Mouse (Mus musculus) adrenal gland, adult 8-10 months (tissue): ENCODE measurements at regions not wholly inside any gene's neighbourhood (a gene's known extent, or its start where the extent isn't known, plus 50 kb on each side); places are given as distances from the start of the nearest gene placed in this dataset.
A peak's percentile ranks its signal among the peaks of the same experiment; 100 is the strongest.

Experiments used
- DNase-seq: peaks from one replicate; pipeline ENCODE4 v3.0.0; 2022

- no peak for DNase-seq
Observed at GRCm38 (mm10) chr16:88412287-88412686, 94.5 kb downstream of the Cldn17 start.

GRCm38 (mm10) chr16:88408144-88408543 lies 98.6 kb downstream of the Cldn17 start:
- DNase-seq, result no peak

- no peak for DNase-seq
Observed at GRCm38 (mm10) chr16:88404331-88404730, 102.4 kb downstream of the Cldn17 start.

GRCm38 (mm10) chr16:88399881-88400280 lies 106.9 kb downstream of the Cldn17 start:
- DNase-seq, result no peak

GRCm38 (mm10) chr16:88392764-88393163 lies 102.7 kb upstream of the Grik1 start:
- DNase-seq, result no peak

GRCm38 (mm10) chr16:88381605-88382279 lies 91.7 kb upstream of the Grik1 start:
- DNase-seq, result no peak

GRCm38 (mm10) chr16:88375622-88376021 lies 85.6 kb upstream of the Grik1 start:
- DNase-seq, result no peak

GRCm38 (mm10) chr16:88374612-88375011 lies 84.5 kb upstream of the Grik1 start:
- DNase-seq, result no peak

GRCm38 (mm10) chr16:88372034-88372433 lies 82.0 kb upstream of the Grik1 start:
- DNase-seq, result peak; percentile 10

- peak; percentile 10 for DNase-seq
Observed at GRCm38 (mm10) chr16:88368146-88368545, 78.1 kb upstream of the Grik1 start.

GRCm38 (mm10) chr16:88367162-88367561 lies 77.1 kb upstream of the Grik1 start:
- no peak for DNase-seq

- DNase-seq, result no peak
Observed at GRCm38 (mm10) chr16:88360081-88360480, 70.0 kb upstream of the Grik1 start.
